Mouse (Mus musculus) liver, embryonic 13.5 days (tissue): Measurements from ENCODE around the gene H2-M10.5. TPM values are rescaled to one million over a fixed set of nuclear protein-coding genes. Genes with fewer than 3 reads are reported as not detected.
A peak's percentile ranks its signal among the peaks of the same experiment; 100 is the strongest.

Source experiments
- ATAC-seq: fragments of 200-750 bp; cut with Nextera tagmentation; 2 replicates; pipeline ENCODE4 v1.8.0; 2017; ENCODE audit warnings: low read depth, mild to moderate bottlenecking, moderate number of reproducible peaks, moderate library complexity
- DNase-seq: peaks from one replicate; pipeline ENCODE4 v3.0.0; 2022
- H3K27ac ChIP-seq: fragments of 300-500 bp; sonication (generic); 2 replicates; pipeline ENCODE4 v1.5.1; 2015; ENCODE audit warnings: moderate library complexity, mild to moderate bottlenecking, inconsistent platforms
- H3K27me3 ChIP-seq: fragments of 300-500 bp; sonication (generic); 2 replicates; pipeline ENCODE4 v1.6.1; 2015; ENCODE audit warnings: mild to moderate bottlenecking, inconsistent platforms
- H3K36me3 ChIP-seq: fragments of 300-500 bp; sonication (generic); 2 replicates; pipeline ENCODE4 v1.6.1; 2015; ENCODE audit warnings: mild to moderate bottlenecking, inconsistent platforms
- H3K4me1 ChIP-seq: fragments of 300-500 bp; sonication (generic); replicated peaks from 2 replicates; pipeline ENCODE4 v1.6.1; 2015; ENCODE audit warnings: inconsistent platforms
- H3K4me2 ChIP-seq: fragments of 300-500 bp; sonication (generic); 2 replicates; pipeline ENCODE4 v1.6.1; 2015; ENCODE audit warnings: inconsistent platforms, mild to moderate bottlenecking, moderate library complexity
- H3K4me3 ChIP-seq: fragments of 300-500 bp; sonication (generic); replicated peaks from 2 replicates; pipeline ENCODE4 v1.5.1; 2015; ENCODE audit warnings: mild to moderate bottlenecking, inconsistent platforms
- H3K9ac ChIP-seq: fragments of 300-500 bp; sonication (generic); 2 replicates; pipeline ENCODE4 v1.6.1; 2015; ENCODE audit warnings: mild to moderate bottlenecking, inconsistent platforms
- H3K9me3 ChIP-seq: fragments of 300-500 bp; sonication (generic); replicated peaks from 2 replicates; pipeline ENCODE4 v1.6.1; 2016; ENCODE audit warnings: inconsistent platforms
- WGBS: fragments of 180-500 bp; shearing (Covaris S2); methylation state at CpG from one replicate; pipeline ENCODE4 v1.1.7; 2015; ENCODE audit not compliant: insufficient replicate concordance; 5-methylcytosine and 5-hydroxymethylcytosine counted together
- polyA plus RNA-seq: library from polyadenylated mRNA; unstranded; fragments of >200 nt; fragmentation: Nextera tagmentation; extraction: Ambion mirVana; gene quantifications from 2 replicates; pipeline ENCODE4 v1.2.1, GENCODE M21; 2015

The H2-M10.5 gene
- polyA plus RNA-seq, 1 experiment from 2014 or later, result not detected

GRCm38 (mm10) chr17:36824005-36824404 lies 51.3 kb downstream of the H2-M10.5 start:
- Histone ChIP-seq H3K4me1 (no peaks in the 10 kb centered on the region; the same call in 1 of the 2 replicates), H3K4me3 (no peak overlapping the region), H3K27ac (no peak overlapping the region), H3K4me2 (no peak overlapping the region), H3K9me3 (no peaks in the 10 kb centered on the region), H3K36me3 (no peaks in the 10 kb centered on the region), H3K27me3 (no peaks in the 10 kb centered on the region), H3K9ac (no peak overlapping the region)
- ATAC-seq, result no peak
- peak; percentile 44 for DNase-seq

- peak; percentile 43; the same call in 1 of the 2 replicates for ATAC-seq
These were observed 52.8 kb downstream of the H2-M10.5 start for GRCm38 (mm10) chr17:36825525-36825924.

More at GRCm38 (mm10) chr17:36825525-36825924, 52.8 kb downstream of the H2-M10.5 start:
- WGBS, result 20% methylated on average over 4 of the region's 4 CpGs
- DNase-seq, result no peak
- H3K27me3 ChIP-seq, result no peaks in the 10 kb centered on the region
- no peak overlapping the region for H3K4me3 ChIP-seq
- no peak overlapping the region for H3K9ac ChIP-seq
- H3K4me1 ChIP-seq, result no peaks in the 10 kb centered on the region; the same call in 1 of the 2 replicates
- H3K27ac ChIP-seq, result no peak overlapping the region
- H3K36me3 ChIP-seq, result no peaks in the 10 kb centered on the region
- no peak overlapping the region for H3K4me2 ChIP-seq
- H3K9me3 ChIP-seq, result no peaks in the 10 kb centered on the region

Other genes starting within 250 kb of the H2-M10.5 start
- not detected in 2 replicates for gene H2-M11, start 225.8 kb upstream of the H2-M10.5 start, polyA plus RNA-seq
- gene H2-M9, start 130.2 kb upstream of the H2-M10.5 start, polyA plus RNA-seq, result not detected in 2 replicates
- not detected in 2 replicates for gene H2-M1, start 100.7 kb upstream of the H2-M10.5 start, polyA plus RNA-seq
- gene H2-M10.6, start 39.3 kb downstream of the H2-M10.5 start, polyA plus RNA-seq, result not detected in 2 replicates
- 12.1 and 12.4 TPM in 2 replicates for gene Trim26, start 64.2 kb downstream of the H2-M10.5 start, polyA plus RNA-seq
- 0.22 and 0.34 TPM in 2 replicates for gene Trim15, start 94.3 kb downstream of the H2-M10.5 start, polyA plus RNA-seq
- gene Trim10, start 96.7 kb downstream of the H2-M10.5 start, polyA plus RNA-seq, result 286 and 323 TPM in 2 replicates
- gene Trim40, start 117.2 kb downstream of the H2-M10.5 start, polyA plus RNA-seq, result 0.17 TPM in 1 of 2 replicates, not detected in the other
- 0.09 TPM in 1 of 2 replicates, not detected in the other for gene Trim31, start 125.2 kb downstream of the H2-M10.5 start, polyA plus RNA-seq
- gene Rnf39, start 170.0 kb downstream of the H2-M10.5 start, polyA plus RNA-seq, result not detected in 2 replicates
- gene Ppp1r11, start 178.8 kb downstream of the H2-M10.5 start, polyA plus RNA-seq, result 38.7 and 40.1 TPM in 2 replicates
- 31.7 and 31.8 TPM in 2 replicates for gene Znrd1, start 185.6 kb downstream of the H2-M10.5 start, polyA plus RNA-seq
- 3.5 and 4.8 TPM in 2 replicates for gene Znrd1as, start 185.7 kb downstream of the H2-M10.5 start, polyA plus RNA-seq
- not detected in 2 replicates for gene 2410137M14Rik, start 208.3 kb downstream of the H2-M10.5 start, polyA plus RNA-seq
- not detected in 2 replicates for gene H2-M5, start 216.6 kb downstream of the H2-M10.5 start, polyA plus RNA-seq
- gene Zfp57, start 228.3 kb downstream of the H2-M10.5 start, polyA plus RNA-seq, result 4.6 TPM in 2 replicates